Mouse (Mus musculus) liver, embryonic 14.5 days (tissue): ENCODE measurements around the gene Lmx1b. TPM values are rescaled to one million over a fixed set of nuclear protein-coding genes. Genes with fewer than 3 reads are reported as not detected.

Experiments used
- ATAC-seq: fragments of 200-750 bp; cut with Nextera tagmentation; 2 replicates; pipeline ENCODE4 v1.8.0; 2017; ENCODE audit warnings: moderate number of reproducible peaks, mild to moderate bottlenecking, moderate library complexity; ENCODE audit not compliant: insufficient read depth
- DNase-seq, 3 experiments: peaks; one replicate each; pipeline ENCODE4 v3.0.0-alpha.2; 2012 to 2013; ENCODE audit warnings: low read depth in 3 of 3, low spot score in 3 of 3
- H3K27ac ChIP-seq: fragments of 300-500 bp; sonication (generic); 2 replicates; pipeline ENCODE4 v1.5.1; 2014; ENCODE audit warnings: moderate library complexity, mild to moderate bottlenecking, control low read depth, inconsistent platforms
- H3K27me3 ChIP-seq: fragments of 300-500 bp; sonication (generic); 2 replicates; pipeline ENCODE4 v1.6.1; 2014; ENCODE audit warnings: mild to moderate bottlenecking, low read length, moderate library complexity; ENCODE audit not compliant: control insufficient read depth, insufficient read depth
- H3K36me3 ChIP-seq: fragments of 300-500 bp; sonication (generic); replicated peaks from 2 replicates; pipeline ENCODE4 v1.6.1; 2014; ENCODE audit warnings: low read depth; ENCODE audit not compliant: control insufficient read depth, insufficient read depth
- H3K4me1 ChIP-seq, 2 experiments: fragments of 200-500 bp in 1 of 2; fragments of 300-500 bp in 1 of 2; sonication (generic) in 1 of 2; replicated peaks; 2 replicates each; pipeline ENCODE4 v1.6.1; 2012 to 2014; ENCODE audit warnings: antibody characterized with exemption in 1 of 2, inconsistent platforms in 1 of 2, low read length in 1 of 2; ENCODE audit not compliant: control insufficient read depth in 2 of 2, insufficient read depth in 2 of 2
- H3K4me2 ChIP-seq: fragments of 300-500 bp; sonication (generic); 2 replicates; pipeline ENCODE4 v1.6.1; 2014; ENCODE audit warnings: low read depth, mild to moderate bottlenecking, control low read depth, moderate library complexity
- H3K4me3 ChIP-seq, 2 experiments: fragments of 200-500 bp in 1 of 2; fragments of 300-500 bp in 1 of 2; sonication (generic) in 1 of 2; 2 replicates each; pipeline ENCODE4 v1.5.1; 2012 to 2014; ENCODE audit warnings: low read depth in 2 of 2, low read length in 2 of 2, mild to moderate bottlenecking in 2 of 2, control low read depth in 1 of 2, inconsistent platforms in 1 of 2, moderate library complexity in 1 of 2; ENCODE audit not compliant: insufficient read depth in 1 of 2
- H3K9ac ChIP-seq: fragments of 300-500 bp; sonication (generic); replicated peaks from 2 replicates; pipeline ENCODE4 v1.6.1; 2014; ENCODE audit warnings: mild to moderate bottlenecking, control low read depth, moderate library complexity
- H3K9me3 ChIP-seq: fragments of 300-500 bp; sonication (generic); 2 replicates; pipeline ENCODE4 v1.6.1; 2016; ENCODE audit warnings: low read length, mixed read lengths; ENCODE audit not compliant: control insufficient read depth
- CTCF ChIP-seq: IDR thresholded peaks from 2 replicates; pipeline ENCODE4 v1.5.1; 2016; ENCODE audit warnings: antibody characterized with exemption, low read depth, control low read depth
- EP300 ChIP-seq: IDR thresholded peaks from 2 replicates; pipeline ENCODE4 v1.6.1; 2016; ENCODE audit warnings: antibody characterized with exemption, low read depth
- WGBS: fragments of 180-500 bp; shearing (Covaris S2); extraction: QIAGEN DNeasy Blood & Tissue Kit; methylation state at CpG from one replicate; pipeline ENCODE4 v1.1.7; 2014; ENCODE audit not compliant: insufficient replicate concordance; 5-methylcytosine and 5-hydroxymethylcytosine counted together
- polyA plus RNA-seq, 2 experiments: library from polyadenylated mRNA; depleted of rRNA in 1 of 2; stranded (reverse) in 1 of 2; unstranded in 1 of 2; fragments of >200 nt; fragmentation: Nextera tagmentation in 1 of 2; extraction: Ambion mirVana in 1 of 2; gene quantifications; 2 replicates each; pipeline versions ENCODE4 v1.2.1 to v1.2.3; 2012 to 2014

The Lmx1b gene
- polyA plus RNA-seq, 2 experiments: 0.06 TPM; not detected in 1

DNA sequence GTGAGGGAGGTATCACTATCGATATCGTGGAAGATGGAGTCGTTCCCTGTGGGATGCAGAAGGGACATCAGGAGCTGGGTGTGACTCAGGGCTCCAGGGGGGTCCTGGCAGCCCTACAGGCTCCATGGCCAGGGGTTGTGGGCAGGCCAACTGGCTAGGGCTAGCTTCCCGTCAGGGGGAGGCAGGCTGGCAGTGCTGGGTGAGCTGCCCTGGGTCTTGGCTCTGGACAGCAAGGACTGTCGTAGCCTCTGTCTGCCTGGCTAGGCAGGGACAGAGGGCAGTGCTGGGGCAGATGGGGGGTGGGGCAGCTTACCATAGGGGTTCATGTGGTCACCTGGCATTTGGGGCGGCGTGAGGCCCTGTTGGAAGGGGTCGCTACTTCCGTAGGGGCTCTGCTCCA lies 75.6 kb downstream of the Lmx1b start:
- Histone ChIP-seq H3K4me2 (no peak overlapping the region), H3K27me3 (no peaks in the 10 kb centered on the region), H3K36me3 (no peaks in the 10 kb centered on the region), H3K27ac (no peak overlapping the region), H3K9ac (no peak overlapping the region), H3K9me3 (no peaks in the 10 kb centered on the region), H3K4me3 (no peak overlapping the region), H3K4me1 (no peaks in the 10 kb centered on the region)
- DNase-seq: no peak
- ATAC-seq: no peak
- TF ChIP-seq CTCF (no peak), EP300 (no peak)
- 74% methylated on average over 9 of the region's 9 CpGs for WGBS

DNA sequence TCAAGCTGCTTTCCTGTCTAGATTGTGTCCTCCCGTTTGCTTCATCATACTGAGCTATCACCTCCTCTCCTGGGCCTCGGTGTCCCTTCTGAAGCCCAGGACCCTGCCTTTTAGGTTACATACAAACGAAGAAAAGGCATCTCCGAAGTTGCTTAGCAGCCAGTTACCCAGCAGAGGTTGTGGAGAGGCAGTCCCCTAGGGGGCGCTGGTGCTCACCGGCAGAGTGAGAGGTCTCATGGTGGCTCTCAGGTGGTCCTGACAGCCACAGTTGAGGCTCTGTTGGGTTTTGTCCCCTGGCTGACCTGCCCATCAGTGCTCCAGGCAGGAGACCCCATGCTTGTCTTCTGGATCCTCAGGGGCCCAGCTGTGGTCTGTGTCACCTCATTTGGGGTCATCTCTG lies 80.6 kb downstream of the Lmx1b start:
- no peak overlapping the region for H3K4me2 ChIP-seq
- no peaks in the 10 kb centered on the region for H3K9me3 ChIP-seq
- no peaks in the 10 kb centered on the region for H3K27me3 ChIP-seq
- H3K4me3 ChIP-seq: no peak overlapping the region
- TF ChIP-seq EP300: no peak
- TF ChIP-seq CTCF: peak; percentile 80
- H3K36me3 ChIP-seq: no peaks in the 10 kb centered on the region
- no peak for ATAC-seq
- 9% methylated on average over 6 of the region's 6 CpGs for WGBS
- H3K4me1 ChIP-seq: no peaks in the 10 kb centered on the region
- H3K27ac ChIP-seq: no peak overlapping the region
- H3K9ac ChIP-seq: no peak overlapping the region
- no peak for DNase-seq

DNA sequence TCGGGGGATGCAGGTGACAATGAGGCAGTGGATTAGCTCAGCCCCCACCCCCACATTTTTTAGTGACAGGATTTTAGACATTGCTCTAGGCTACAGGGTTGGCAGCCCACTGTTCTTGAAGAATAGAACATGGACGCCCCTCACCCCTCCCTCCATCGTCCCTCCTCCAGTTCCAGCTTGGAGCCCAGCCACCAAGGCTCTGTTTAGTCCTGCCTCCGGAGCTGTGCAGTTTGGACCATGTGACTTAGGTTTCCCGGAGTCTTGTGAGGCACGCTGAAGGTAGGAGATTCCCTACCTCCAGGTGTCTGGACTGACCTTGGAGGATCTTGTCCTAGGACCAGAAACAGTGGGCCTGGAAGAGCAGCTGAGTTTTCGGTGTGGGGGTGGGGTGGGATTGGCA lies 81.0 kb downstream of the Lmx1b start:
- no peaks in the 10 kb centered on the region for H3K36me3 ChIP-seq
- no peak overlapping the region for H3K4me3 ChIP-seq
- H3K4me2 ChIP-seq: no peak overlapping the region
- ATAC-seq (no peak), DNase-seq (no peak)
- H3K27ac ChIP-seq: no peak overlapping the region
- no peak overlapping the region for H3K9ac ChIP-seq
- no peak for TF ChIP-seq CTCF
- no peak for TF ChIP-seq EP300
- 36% methylated on average over 7 of the region's 7 CpGs for WGBS
- H3K27me3 ChIP-seq: no peaks in the 10 kb centered on the region
- H3K9me3 ChIP-seq: no peaks in the 10 kb centered on the region
- no peaks in the 10 kb centered on the region for H3K4me1 ChIP-seq

DNA sequence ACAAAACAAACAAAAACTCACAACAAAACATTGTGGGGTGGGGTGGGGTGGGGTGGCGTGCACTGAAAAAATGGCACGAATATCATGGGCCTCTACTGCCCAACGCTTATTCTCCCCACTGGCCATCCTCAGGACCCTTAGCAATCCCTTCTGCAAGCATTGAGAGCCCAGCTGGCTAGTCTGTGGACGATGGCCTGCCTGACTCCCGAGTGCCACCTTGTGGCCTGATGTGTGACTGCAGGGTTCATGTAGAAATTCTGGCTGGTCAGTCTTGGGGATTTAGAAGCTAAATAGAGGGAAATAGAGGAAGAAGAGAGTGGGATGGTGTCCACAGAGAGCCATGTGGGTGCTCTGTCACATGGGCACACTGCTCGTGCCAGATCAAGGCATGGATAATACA lies 82.1 kb downstream of the Lmx1b start:
- TF ChIP-seq CTCF (peak; percentile 97), EP300 (no peak)
- H3K4me2 ChIP-seq: no peak overlapping the region
- no peaks in the 10 kb centered on the region for H3K4me1 ChIP-seq
- H3K9ac ChIP-seq: no peak overlapping the region
- H3K4me3 ChIP-seq: no peak overlapping the region
- no peaks in the 10 kb centered on the region for H3K27me3 ChIP-seq
- peak in 1 of 3 experiments; percentile 11 for DNase-seq
- H3K9me3 ChIP-seq: no peaks in the 10 kb centered on the region
- 3% methylated on average over 6 of the region's 6 CpGs for WGBS
- no peak overlapping the region for H3K27ac ChIP-seq
- ATAC-seq: no peak
- H3K36me3 ChIP-seq: no peaks in the 10 kb centered on the region

DNA sequence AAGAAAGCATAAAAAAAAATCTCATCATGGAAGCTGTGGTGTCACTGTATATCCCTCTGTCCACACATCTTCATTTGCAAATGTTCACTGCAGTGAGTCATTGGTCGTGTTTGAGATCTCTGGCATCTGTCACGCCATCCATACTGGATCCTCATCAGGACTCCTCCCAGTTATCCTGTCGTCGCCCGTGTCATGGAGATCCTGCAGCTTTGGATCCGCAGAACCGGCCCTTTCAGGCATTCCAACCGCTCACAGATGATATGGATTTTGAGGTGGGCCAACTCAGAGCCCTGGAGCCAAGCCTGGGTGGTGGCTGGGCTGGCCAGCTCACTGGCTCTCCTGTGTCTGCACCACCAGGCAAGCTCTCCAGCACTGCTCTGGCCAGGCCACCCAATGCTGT lies 84.7 kb downstream of the Lmx1b start:
- H3K27me3 ChIP-seq: no peaks in the 10 kb centered on the region
- no peaks in the 10 kb centered on the region for H3K9me3 ChIP-seq
- TF ChIP-seq CTCF (no peak), EP300 (no peak)
- no peak overlapping the region for H3K4me3 ChIP-seq
- no peak overlapping the region for H3K27ac ChIP-seq
- H3K36me3 ChIP-seq: no peaks in the 10 kb centered on the region
- no peak for DNase-seq
- H3K4me1 ChIP-seq: no peaks in the 10 kb centered on the region
- ATAC-seq: no peak
- H3K9ac ChIP-seq: no peak overlapping the region
- 54% methylated on average over 8 of the region's 8 CpGs for WGBS
- H3K4me2 ChIP-seq: no peak overlapping the region
